Mouse (Mus musculus) kidney, adult 11 months (tissue): ENCODE measurements around the gene Ctnna3.

ENCODE experiments used
- DNase-seq: peaks from one replicate; pipeline ENCODE4 v3.0.0; 2022

Gene Ctnna3

DNA sequence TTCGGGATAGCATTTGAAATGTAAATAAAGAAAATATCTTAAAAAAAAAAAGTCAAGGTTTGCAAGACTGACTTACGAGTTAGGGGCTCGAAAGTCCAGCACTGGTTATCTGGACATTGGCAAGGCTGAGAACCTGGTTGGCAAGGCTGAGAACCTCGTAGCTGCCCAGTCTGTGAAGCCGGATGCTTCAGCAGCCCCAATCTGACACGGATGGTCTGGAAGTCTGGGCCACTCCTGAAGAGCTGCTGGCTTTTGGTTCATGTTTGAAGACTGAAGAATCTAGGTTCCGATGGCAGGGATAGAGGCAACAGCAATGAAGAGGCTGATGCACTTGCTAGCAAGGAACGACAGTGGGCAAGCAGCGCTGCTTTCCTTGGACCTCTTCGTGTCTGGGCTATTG lies 339.0 kb downstream of the Ctnna3 start:
- no peak for DNase-seq

DNA sequence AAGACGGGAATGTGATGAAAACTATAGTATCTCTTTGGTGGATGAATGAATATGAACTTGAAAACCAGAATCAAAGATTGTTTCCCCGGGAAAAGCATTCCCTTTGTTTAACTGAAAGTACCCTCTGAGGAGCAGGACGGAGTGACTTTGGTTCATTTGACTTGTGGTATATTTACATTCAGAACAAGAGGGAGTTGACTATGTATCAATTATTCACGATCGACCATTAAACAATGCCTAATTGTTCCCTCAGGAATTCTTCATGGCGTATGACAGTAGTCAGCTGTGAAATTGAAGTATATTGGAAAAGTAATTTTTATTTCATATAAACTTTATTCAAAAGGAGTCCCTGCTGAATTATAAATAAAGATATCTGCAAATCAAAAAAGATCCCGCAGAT lies 341.8 kb downstream of the Ctnna3 start:
- DNase-seq: no peak

DNA sequence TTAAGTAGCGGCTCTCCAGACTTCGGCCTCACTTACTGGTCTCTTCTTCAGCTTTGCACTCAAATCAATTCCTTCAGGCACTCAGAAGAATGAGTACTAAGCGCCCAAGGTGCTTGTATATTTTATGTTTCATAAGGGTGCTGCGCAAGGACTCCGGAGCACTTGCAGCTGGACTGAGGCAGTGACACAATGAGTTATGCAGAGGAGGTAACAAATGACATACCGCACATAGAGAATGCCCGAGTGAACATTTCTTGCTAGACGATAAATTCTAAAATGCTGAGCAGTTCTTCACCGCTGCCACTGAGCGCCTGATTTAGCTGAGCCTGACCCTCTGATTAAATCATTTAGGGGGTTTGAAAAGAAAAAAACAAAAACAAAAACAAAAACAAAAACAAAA lies 342.2 kb downstream of the Ctnna3 start:
- DNase-seq: no peak

DNA sequence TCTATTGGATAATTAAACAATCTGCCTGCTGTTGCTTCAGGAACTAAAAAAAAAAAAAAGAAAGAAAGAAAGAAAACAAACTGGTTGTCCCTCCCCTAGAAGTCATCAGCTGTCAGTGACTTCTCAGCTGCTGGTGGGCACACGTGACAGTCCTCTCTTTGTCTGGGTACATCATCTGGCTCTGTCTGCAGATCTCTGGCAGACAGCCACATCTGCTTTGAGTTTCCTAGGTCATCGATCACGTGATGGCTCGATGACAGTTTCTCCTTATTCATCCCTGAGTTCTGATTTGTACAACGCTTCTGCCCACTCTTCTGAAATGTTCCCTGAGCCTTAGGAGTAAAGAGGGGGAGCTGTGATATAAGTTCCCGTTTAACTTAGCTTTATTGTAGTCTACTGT lies 352.1 kb downstream of the Ctnna3 start:
- no peak for DNase-seq

DNA sequence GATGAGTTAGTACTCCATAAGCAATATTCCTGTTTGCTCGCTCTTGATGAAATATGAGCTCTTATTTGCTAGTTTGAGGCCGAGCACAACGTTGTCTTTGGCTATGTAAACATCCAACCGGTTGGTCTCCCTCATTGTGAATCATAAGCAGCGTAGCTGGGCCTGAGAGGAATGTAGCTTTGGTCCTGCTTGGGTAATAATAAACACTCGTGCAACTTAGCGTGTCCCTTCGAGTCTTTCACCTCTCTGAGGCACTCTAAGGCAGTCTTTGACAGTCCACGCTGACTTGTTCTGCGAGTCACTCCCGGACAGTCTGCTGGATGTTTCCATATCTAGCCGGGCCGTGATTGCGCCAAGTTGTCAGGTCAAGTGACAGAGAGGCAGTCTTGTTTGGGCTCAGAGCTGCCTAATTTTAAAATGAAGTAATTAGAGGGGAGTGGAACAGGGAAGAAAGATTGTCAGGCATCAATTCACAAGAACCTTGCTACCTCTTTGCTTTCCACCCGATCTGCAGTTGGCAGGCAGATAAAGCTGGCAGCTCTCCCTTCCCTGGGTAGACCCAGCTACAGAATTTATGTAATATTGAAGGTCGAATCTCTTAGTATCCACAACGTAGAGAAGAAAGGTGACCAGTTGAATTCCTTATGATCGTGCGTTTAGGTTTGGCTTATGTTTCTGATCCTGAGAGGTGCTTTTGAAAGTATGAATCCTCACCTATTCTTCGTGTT lies 355.1 kb downstream of the Ctnna3 start:
- no peak for DNase-seq

DNA sequence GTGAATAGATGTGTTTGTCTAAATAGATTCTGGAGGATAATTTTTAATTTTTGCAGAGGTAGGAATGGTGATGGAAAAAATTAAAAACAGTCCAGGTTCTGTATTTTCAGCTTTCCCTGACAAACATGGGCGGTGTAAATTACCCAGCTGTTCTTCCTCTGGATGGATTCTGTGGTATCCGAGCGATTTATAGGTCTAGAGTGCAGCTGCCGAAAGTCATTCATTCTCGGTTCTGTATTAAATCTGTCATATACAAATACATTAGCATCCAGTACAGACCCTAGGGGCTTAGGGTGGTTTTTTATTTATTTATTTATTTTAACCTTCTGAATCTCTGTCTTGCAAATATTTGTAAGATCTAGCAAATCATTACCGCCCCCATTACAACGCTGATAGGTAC lies 356.5 kb downstream of the Ctnna3 start:
- no peak for DNase-seq

DNA sequence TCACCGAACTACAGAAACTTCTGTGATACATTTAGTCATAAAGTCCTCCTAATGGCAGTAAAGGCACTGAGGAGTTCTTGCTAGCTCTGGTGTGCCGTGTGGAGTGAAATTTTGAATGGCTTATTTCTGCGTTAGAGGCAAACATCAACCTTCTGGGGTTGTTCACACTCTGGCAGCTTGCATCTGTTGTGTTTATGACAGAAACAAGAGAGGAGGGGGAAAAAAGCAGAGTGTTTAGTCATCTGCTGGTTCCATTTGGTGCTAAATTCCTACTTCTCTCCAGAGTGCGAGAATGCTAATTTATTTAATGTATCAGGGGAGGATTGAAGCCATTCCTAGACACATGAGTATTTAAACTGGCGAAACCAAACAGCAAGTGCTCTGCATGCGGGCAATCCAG lies 374.0 kb downstream of the Ctnna3 start:
- no peak for DNase-seq

DNA sequence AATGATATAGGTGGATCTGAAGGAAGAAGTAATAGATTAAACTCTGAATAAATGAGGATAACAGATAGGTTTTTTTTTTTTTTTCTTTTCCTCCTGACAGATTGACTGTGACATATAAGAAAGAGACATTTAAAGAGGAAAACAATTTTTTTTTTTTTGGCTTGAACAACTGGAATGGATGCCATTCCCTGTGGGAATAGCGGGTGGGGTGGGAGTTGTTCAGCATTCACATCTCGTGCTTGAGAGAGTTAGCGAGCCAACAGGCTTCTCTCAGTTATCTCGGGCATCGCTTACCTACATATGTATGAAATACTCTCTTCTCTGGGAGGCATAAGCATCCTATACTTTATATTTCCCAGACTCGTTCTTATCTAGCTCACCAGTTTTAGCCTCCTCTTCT lies 375.7 kb downstream of the Ctnna3 start:
- no peak for DNase-seq

DNA sequence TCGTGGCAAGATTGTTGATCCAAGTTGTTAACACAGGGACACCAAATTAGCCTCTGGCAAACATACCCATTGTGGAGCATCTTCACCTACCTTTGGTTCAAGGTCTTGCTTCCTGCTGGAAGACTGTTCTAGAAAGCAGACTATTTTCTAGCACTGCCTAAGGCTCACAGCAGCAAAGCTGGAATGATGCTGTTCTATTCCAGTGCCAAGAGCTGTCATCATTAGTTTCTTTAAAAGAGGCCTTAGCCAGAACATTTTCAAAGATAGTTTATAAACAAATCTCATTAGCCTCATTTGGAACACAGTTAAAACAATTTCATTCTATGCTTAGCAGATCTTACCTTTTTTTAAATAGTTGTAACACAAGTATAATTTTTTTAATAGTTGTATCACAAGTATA lies 376.4 kb downstream of the Ctnna3 start:
- no peak for DNase-seq

DNA sequence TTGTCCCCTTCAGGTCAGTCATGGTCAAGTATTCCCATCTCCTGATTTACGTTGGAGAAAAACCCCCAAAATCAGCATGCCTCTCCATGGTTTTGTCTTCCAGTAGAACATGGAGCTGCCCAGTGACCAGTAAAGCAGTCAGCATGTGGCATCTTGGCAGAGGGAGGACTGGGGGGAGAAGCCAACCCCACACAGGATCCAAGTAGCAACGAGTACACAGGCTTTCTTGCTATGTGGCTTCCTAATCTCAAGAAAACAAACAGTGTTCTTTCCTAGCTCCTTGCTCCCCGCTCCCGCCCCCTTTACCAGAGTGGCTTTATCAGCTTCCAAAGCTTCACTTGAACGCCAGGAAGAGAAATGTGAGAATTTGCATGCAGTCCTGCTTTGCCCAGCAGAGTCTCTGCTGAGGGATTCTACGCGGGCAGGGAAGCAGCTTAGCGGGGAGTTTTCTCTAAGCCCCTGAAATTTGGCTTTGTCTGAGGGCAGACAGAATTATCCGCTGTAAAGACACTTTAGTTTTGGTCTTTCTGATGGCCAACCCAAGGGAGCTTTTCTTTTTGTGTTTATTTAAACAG lies 380.2 kb downstream of the Ctnna3 start:
- DNase-seq: no peak

DNA sequence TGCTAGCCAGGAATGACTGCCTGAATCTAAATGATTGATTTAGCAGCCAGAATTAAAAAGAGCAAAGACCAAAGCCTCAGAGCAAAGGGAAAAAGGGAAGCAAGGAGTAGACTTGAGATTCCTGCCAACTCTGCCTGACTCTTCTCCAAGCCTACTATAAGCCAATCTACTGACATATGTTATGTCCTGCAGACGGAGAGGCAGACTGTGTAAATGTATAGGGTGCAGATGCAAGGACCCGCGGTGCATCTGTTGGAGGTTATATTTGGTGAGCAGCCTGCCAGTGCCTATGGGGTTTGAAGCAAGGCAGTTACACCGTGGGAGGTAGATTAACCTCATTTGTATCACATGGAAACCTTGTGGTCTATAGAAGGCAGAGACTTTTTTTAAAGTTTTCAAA lies 409.1 kb downstream of the Ctnna3 start:
- DNase-seq: no peak

DNA sequence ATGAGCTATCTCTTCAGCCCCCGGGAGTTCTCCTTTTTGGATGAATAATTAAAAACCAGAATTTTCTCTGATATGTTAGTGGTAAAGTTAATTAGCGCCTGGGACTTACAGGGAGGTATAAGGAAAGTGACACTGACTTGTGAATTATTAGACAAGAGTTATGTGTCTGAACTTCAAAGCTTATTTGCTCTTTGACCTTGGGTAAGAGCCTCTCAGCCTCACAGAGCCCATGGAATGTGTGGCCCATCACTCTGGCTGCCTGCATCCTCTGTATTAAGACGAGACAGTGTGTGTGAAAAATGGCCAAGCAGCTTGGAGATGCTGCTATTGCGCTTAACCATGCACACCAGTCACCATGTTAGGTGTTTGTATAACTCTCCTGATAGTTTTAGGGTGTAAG lies 422.0 kb downstream of the Ctnna3 start:
- no peak for DNase-seq

DNA sequence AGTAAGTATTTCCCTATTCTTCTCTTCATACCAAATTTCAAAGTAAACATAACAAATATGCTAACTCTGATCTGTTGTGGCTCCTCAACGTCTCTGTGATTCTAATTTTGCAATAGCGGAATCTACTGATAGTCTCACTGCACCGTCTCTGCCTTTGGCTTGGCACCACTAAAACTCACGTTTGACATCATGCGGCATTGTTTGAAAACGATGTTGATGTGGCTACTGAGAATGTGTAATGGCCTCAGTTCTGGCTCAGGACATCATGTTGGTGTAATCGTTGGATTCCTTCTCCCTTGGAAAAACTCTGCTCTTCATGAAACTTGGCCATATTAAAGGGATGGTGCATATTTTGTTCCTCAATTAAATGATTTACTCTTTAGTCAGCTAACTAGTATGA lies 439.2 kb downstream of the Ctnna3 start:
- no peak for DNase-seq

DNA sequence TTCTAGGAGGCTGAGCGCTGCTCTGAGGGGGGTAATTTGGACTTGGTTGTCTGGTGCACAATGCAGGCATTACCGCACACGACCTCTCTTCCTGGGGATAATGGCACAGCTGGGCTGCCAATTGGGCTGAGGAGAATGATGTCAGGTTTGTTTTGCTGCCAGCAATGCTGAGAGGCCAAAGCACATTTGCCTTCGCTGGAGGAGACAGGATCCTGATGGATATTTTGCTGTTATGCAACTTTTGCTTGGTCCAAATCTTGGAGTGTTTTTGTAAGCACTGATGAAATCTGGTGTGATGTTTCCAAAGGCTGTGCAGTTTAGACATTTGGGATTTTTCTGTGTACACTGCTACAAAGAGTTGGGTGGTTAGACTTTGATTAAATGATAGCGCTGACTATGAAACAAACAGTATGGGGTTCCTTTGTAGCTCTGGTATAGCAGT lies 450.6 kb downstream of the Ctnna3 start:
- DNase-seq: no peak

DNA sequence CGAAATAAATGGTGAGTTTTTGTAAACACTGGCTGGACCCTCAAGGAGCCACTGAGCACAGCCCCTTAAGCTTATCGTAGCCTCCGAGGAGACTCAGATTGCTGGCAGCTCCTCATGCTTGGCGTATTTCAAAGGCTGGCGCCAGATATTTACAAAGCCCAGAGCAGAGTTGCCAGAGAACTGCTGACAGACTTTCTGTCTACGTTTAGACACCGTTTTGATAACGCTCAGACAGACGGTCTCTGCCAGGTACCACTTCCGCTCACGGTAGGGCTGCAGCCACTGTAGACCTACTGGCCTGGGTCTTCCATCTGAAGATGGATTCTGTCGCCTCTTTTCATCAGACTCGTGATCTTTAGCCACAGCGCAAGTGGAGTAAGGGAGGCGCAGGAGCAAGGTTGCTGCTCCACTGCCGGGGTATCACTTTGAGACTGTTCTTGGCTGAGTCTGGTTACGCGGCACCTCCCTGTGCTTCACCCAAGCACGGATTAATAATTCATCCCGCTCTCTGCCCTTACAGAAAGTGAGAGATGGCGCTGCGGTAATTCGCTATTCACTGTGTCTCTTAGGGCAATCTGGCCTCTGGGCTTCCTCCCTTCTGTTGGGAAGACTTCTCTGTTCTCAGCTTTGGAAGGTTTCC lies 456.7 kb downstream of the Ctnna3 start:
- no peak for DNase-seq

DNA sequence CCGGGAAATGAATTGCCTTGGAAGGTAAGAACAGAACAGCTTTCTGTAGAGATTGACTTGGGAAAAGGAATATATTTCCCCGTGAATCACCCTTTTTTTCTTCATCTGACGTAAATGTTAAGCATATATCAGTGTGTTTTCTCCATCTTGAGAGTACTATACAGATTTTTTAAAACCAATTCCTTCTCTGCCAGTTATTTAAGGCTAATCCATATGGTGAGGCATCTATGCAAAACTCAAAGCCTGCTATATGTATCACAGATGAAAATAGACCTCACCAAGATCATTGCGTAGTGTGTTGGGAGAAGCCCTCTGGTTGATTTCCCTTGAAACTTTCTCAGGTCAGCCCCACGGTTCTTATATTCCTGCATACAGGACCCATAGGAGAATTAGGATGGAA lies 464.7 kb downstream of the Ctnna3 start:
- DNase-seq: no peak

DNA sequence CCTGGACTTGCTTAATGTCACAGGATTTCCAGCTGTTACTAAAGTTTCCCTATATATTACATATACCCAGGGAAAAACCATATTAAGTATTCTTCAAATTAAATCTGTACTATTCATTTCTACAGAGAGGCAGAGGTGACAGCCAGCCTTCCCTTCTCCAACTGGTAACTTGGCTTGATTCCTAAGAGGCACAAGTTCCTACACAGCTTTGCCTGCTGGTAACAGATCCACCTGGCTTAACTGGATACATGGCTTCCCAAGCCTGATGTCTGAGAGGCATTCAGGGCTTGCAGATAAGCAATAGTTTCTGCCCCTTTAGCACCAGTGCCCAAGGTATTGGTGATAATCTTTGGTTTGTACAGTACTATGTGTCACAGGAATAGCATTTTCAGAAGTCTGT lies 470.0 kb downstream of the Ctnna3 start:
- DNase-seq: no peak

DNA sequence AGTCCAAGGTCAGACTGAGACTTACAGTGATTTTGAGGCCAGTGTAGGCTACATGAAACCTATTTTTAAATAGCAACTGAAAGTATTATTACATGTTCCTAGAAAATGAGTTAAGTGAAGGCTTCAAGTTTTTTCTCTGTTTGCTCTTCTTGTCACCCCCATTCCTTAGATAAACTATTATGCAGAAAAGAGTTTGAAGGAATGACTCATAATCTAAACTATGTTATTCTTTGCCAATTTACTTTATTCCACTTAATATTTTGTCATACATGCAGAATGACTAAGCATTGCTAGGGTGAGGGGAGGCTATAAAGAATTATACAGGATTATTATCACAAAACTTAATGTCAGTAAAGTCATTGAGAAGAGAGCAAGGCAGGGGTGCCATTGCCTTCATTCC lies 479.0 kb downstream of the Ctnna3 start:
- DNase-seq: no peak

DNA sequence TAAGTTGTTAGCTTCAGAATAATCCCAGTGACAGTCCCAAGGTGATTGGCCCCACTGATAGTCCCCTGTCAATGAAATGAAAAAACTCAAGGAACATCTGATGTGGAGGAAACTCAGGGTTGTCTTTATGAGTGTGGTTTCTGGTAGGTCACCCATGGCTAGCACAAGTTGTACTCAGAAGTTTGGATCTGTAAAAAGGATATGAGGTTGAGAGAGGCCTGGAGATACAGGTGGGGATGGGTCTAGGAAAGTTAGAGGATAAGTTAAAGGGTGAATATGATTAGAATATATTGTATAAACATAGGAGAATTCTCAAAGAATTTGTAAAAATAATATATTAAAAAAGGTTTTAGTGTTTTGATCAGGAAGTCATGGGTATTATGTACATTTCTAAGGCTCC lies 497.4 kb downstream of the Ctnna3 start, which contains the start of gene Gm10118:
Gene Gm10118, minus strand, starts transcription at position 101 of the 400 bp plus-strand sequence.
- no peak for DNase-seq

DNA sequence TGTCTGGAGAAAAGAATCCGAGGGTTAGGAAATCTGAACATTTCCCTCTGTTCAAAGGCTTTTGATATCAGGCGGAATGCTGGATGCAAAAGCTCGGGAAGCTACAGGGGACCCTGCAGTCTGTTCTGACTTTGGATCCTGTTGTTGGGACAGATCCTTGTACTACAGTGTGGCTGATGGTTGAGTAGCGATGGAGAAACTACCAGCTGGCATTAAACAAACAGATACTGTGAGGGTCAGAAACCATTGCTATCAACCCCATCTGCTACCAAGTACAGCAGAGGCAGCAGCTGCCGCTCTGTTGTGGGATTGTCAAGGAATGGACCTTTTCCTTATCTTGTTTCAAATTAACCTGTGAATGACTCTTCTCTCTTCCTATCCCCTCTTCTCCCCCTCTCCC lies 504.0 kb downstream of the Ctnna3 start:
- no peak for DNase-seq

DNA sequence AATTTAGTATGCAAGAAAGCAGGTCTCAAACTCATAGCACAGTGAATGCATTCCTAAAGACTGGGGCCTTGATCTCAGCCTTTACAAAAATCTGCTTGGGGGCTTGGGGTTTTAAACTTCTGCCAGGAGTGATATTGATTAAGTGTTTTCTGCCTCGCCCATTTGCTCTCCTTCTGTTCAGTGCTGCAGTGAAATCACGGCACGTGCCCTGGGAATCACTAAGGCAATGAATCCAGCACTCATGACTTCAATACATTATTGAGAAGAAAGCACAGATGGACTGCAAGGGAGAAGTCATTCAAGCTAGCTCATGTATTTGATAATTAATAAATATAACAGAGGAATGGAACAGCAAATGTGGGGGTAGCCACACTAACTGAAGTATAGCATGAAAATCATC lies 515.6 kb downstream of the Ctnna3 start:
- DNase-seq: no peak

DNA sequence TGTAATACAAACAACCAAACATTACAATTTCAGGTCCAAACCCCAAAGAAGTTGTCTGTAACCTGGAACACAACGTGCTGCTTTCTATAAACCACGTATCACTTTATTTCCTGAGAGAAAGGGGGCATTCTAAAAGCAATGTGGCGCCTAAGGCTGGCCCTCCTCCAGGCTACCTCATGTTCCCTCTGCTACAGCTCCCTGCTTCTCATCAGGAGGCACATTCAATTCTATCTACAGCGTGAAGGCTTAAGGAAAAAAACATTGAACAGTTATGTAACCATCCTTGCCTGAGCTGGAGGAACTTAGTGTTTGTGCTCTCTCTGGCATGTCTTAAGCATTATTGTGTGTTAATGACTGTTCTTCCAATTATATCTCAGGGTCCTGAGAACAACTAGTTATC lies 517.4 kb downstream of the Ctnna3 start:
- no peak for DNase-seq

DNA sequence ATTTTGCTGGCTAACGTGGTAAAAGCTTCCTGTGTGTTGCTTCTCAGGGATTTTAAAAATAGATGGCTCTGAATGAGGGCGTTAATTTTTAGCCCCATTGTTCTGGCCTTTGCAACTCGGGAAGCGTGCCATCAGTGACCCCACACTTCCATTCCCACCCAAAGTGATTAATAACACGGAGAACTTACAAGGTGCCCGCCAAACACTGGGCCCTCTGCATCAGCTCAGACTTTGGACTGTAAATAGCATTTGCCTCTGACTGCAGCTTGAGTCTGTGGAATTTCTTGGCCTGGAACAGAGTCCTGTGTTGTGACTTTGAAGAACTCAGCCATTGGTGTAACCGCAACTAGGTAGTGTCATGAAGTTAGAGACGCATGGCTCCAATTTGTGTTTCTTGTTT lies 521.0 kb downstream of the Ctnna3 start:
- DNase-seq: peak; percentile 11

DNA sequence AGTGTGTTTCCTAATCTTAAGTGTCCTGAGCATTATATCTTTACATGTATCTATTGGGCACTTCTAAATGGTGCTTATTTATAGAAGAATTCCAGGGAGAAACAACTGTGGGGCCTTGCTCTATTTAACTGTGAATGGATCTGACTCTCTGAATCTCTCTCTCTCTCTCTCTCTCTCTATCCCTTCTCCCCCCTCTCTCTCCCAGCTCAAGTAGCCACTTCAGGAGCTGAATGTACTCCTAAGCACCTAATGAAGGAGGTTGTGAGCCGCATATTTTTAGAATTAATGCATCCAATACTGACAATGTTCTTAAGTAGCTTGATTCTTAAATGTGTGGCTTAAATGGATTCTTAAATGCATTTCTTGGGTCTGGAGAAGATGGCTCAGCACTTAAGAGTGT lies 521.6 kb downstream of the Ctnna3 start:
- no peak for DNase-seq
